Mouse (Mus musculus) megakaryocyte, adult 5-6 weeks (primary cell): ENCODE results near the gene Tex52. TPM values are rescaled to one million over a fixed set of nuclear protein-coding genes. Genes with fewer than 3 reads are reported as not detected.
A peak's percentile ranks its signal among the peaks of the same experiment; 100 is the strongest.

ENCODE experiments used
- ATAC-seq: 2 replicates; pipeline ENCODE4 v1.8.0; 2016; ENCODE audit warnings: mild to moderate bottlenecking, inconsistent platforms; ENCODE audit not compliant: poor library complexity, severe bottlenecking
- total RNA-seq, 2 experiments: library from RNA; stranded (forward) in 1 of 2; stranded (reverse) in 1 of 2; fragments of 153-499, 151-499 nt in 1 of 2; fragments of 221-1000, 200-1000 nt in 1 of 2; gene quantifications; 2 replicates each; pipeline versions ENCODE4 v1.2.3 to v1.2.4; 2015 to 2017

Gene Tex52
- 0.09 and 0.18 TPM in 2 replicates for total RNA-seq (2015)
- not detected in 2 replicates for total RNA-seq (2017)

GRCm38 (mm10) chr6:128375192-128375591 lies at the start of gene Tex52, which contains the start of gene Gm44596:
Gene Tex52, plus strand, starts transcription at chr6:128375456.
Gene Gm44596, plus strand, starts transcription at chr6:128375503.
- ATAC-seq, result no peak

- ATAC-seq, result peak; percentile 92
Observed at GRCm38 (mm10) chr6:128334397-128335124, 40.7 kb upstream of the Tex52 start.

DNA sequence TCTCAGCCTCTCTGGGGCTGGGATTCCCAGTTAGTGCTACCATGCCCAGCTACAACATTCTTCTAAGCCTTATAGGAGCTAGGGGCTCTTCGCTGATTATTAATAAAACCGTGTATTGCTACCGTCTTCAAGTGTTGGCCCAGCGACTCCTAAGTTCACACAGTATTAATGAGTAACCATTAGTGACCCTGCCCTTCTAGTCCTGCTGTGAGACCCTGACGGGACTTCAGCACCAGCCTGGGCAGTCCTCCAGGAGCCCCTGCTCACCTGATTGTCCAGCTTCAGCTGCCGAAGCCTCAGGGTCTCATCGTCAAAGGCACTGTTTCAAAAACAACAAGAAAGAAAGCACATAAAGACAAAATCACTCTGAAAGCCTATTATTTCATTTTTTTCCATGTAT lies 37.8 kb upstream of the Tex52 start:
- no peak for ATAC-seq

DNA sequence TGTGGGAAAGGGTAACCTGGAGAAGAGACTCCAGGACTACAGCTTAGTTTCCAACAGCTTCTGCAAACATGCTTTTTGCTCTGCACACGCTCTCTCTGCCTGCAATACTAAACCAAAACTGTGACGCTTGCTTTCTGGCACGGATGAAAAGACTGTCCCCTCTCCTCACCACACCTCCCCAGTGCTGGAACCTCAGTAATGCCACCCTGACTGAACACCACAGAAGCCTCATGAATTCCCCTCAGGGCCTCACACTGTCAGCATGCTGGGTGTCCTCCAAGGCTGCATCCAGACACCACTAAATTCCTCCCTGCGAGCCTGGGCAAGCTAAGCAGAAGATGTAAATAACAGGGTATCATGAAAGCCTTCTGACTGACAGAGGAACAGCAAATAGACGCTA lies 36.4 kb upstream of the Tex52 start:
- no peak for ATAC-seq

- ATAC-seq, result no peak
Observed at GRCm38 (mm10) chr6:128341956-128342723, 33.1 kb upstream of the Tex52 start.

DNA sequence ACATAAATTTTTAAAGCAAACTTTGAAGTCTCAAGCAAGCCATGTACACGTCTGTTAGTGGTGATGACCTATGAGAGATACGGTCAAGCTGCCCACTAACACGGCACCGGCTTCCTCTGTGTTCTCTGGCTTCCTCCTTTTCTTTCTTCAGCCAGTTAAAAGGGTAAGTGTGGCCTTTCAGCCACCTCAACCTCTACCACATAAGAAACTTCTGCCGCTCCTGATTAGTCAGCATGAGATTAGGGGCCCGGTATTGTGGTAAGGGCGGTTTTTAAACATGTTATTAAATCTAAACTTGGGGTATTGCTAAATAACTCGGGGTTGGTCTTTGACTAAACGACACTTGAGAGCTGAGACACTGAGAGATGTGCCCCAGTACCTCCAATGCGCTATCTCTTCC lies 29.6 kb upstream of the Tex52 start:
- peak; percentile 93 for ATAC-seq

DNA sequence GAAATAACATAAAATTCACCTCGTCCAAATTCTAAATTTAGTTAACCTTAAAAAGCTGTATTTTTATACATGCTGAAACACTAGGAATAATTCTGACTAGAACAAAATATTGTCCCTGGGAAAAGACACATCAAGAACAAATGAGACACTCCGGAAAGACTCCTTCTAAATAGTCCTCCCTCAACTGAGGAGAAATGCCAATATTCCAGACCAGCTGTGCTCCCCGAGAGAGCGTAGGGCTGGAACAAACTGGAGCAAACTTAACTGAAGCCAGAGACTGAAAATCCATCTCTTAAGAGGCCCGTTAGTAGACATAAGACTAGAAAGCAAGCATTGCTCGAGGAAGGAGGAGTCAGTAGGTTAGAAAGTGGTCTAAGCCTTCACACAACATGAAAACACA lies 28.5 kb upstream of the Tex52 start:
- ATAC-seq, result no peak

DNA sequence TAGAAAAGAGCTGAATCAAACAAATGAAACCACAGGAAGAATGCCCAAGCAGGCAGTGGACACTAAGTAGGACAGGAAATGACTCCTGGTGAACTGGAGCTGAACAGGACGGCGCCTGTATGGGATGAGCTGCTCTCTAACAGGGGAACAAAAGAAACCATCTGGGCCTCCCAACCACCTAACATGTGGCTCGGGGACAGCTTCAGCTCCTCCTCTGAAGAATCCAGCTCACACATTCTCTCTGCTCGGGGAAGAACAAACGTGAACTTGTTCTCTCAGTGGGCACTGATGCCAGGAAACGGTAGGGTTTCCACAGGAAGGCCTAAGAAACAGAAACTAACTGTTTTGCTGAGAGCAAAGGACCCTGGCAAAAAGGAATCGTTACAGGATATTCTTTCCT lies 25.5 kb upstream of the Tex52 start:
- no peak for ATAC-seq

DNA sequence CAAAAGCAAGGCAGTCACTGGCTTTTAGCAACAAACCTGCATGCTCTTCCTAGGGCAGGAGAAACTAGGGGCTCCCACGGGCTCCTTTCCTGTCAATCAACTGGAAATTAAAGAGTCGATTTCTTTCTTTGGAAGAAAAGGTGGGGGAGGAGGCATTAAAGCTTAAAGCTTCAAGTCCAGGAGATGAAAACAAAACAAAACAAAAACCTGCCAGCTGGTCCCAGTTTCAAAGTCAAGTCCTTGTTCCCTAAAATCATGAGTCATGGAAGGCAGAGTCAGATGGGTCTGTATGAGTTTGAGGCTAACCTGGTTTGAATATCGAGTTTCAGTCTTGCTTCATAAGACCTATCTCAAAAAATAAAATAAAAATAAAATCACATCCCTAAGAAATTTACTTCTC lies 21.1 kb upstream of the Tex52 start:
- ATAC-seq, result no peak

DNA sequence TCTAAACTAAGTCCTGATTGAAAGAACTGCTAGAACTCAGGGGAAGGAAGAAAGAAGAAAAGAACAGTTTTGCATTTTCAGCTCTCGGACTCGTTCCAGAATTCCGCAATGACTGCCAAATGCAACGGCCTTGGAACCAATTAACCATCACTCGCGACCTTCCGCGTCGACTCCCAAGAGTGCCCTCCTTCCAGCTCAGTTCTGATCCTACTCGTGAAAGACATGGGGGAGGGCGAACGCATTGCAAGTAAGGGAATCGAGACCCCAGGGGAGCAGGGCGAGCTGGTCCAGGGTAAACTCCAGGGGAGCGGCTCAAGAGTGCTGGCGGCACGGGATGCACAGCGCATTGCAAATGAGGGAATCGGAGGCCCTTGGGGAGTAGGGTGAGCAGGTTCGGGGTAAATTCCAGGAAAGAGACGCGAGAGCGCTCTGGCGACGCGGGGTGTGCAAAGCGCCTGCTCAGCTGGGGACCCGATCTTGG lies 20.0 kb upstream of the Tex52 start:
- 0 out of 2 replicates have a peak, but pooled peaks have one; percentile 6 for ATAC-seq

DNA sequence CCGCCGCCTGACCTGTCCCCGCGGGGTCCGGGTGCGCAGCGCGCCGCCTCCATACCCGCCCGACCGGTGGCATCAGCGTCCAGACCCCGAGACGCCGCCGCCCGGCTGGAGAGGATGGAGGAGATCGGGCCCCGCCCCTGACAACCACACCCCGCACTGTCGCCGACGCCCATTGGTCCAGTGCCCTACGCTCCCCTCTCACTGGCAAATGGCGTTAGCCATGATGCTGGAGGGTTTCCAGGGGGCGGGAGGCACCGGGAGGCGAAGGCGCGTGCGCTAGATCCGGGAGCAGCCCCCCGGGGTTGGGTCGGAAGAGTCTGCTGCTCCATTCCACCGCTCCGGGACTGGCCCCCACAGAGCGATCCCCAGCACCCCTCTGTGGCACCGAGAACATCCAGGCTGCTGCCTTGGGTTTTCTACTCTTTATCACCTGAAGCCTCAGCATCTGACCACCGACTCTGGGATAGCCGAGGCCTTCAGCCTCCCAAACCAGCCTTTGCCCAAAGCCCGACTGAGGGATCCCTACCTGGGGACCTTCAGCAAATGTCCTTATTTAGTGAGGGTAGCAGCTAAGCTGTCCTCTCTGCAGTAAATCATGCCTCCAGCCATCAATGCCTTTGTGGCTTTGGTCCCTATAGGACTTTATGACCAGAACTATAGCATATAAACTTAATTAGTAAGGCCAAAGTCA lies 19.4 kb upstream of the Tex52 start, which contains the start of gene Tulp3:
TSS of gene Tulp3 (minus strand) at position 126 of the 691 bp plus-strand sequence.
- peak; percentile 95 for ATAC-seq

DNA sequence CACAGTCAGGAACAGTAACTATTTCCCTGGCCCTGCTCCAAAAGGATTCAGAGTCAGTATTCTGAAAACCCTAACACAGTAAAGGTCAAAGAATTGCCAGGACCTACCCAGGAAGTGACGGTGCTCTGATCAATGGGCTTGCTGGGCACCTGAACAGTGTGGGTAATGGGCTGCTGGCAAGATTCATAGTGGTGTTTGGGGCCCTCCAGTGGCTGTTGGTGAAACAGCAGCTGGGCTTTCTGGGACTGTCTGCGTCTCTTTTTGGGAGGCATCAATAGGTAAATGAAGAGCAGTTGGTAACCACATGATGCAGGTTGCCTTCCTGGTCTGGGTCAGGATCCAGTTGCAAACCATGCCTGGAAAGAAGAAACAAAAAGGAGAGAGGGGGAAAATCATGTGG lies 16.3 kb upstream of the Tex52 start:
- ATAC-seq, result 0 out of 2 replicates have a peak, but pooled peaks have one; percentile 19

DNA sequence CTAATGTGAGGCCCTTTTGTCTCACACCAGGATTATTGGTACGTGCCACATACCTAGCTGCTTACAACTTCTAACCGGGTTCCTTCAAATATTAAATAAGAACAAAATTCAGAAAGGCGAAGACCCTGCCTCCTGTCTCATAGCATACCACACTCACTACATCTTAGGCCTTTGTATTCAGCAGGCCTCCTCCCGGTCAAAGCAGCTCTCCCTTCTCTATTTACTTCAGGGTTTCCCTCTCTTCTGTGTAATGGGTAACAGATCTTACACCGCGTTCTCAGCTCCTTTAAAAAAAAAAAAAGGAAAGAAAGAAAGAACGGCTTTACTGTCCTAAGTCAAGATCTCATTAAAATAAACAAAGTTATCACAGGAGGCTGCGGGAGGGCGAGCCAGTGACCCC lies 13.4 kb upstream of the Tex52 start:
- ATAC-seq, result peak; percentile 11

- ATAC-seq, result peak; percentile 73
Observed at GRCm38 (mm10) chr6:128362381-128363006, 12.8 kb upstream of the Tex52 start, which contains the start of the genes Rhno1 and Foxm1. Gene Rhno1, minus strand, starts transcription at chr6:128362911. Gene Foxm1, plus strand, starts transcription at chr6:128362967.

- ATAC-seq, result no peak
Observed at GRCm38 (mm10) chr6:128363007-128363825, 12.0 kb upstream of the Tex52 start.

DNA sequence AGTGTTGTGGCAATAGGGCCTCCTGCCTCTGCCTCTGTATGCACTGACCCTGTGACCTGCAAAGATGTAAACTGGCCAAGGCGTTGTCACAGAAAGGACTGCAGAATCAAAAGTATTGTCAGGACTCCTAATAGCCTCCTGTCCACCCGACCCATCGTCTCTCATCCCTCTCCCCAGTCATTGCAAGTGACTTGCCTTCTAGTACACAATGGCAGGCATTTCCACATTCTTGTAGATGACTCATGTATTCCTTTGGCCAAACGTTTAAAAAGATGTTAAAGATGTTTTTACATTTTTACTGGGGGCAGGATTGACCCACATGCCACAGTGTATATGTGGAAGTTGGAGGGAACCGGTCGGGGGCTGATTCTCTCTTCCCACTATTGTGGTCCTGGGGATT lies 10.5 kb upstream of the Tex52 start:
- ATAC-seq, result no peak

- ATAC-seq, result no peak
Observed at GRCm38 (mm10) chr6:128366466-128366865, 8.8 kb upstream of the Tex52 start.

GRCm38 (mm10) chr6:128370040-128370439 lies 5.2 kb upstream of the Tex52 start:
- ATAC-seq, result no peak

DNA sequence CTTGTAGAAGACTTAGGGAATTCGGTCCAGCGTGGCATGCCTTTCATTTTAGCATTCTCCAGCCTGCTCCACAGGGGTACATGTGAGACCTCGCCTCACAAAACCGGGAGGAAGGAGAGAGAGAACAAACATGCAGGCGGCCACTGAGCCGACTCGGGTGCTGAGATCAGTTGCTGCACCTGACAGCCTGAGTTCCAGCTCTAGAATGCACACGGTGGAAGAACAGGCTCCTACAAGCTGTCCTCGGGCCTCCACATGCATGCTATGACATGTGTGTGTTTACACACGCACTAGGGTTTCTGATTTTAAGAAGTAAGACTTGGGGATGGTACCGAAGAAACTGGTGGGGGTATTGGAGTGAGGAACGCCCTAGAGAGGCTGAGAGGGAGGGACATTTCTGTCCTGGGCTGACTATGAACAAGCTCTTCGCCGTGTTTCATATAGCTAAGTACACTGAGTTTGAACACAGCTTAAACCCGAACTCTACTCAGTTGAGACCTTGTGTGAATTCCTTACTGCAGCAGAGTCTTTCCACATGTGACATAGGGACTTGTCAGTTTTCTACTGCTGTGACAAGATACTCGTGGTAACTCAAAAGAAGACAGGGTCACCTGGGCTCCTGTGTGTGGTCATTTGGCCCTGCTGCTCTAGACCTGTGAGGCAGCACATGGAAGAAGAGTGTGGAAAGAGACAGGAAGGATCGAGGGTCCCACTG lies 1.3 kb downstream of the Tex52 start:
- ATAC-seq, result no peak
